18 mouse cellular contexts compared by ENCODE assay signal in the genomic region with DNA sequence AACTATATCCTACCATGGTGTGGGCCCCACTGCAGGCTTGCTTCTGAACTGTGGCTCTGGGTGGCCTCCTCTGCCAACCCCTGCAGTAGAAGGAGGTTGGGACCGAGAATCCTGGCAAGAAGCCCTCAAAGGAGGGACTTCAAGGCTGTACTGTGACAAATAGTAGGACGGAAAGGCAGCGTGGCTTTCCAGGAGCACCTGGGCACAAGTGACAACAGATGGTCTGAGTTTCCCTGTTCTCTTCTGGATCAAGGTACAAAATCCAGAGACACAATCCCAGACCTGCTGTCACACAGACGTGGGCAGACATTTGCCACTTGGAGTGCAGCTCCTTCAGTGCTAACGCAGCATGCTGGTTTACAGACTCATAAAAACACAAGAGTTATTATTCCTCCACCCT.
DNase-seq lines count a peak whose midpoint lies in the region; TF ChIP-seq lines count a peak whose summit lies in the region.
"Had no signal": no experiment of that assay in that cellular context is flagged by ENCODE, and none has a peak within 500 bp of the region (broad histone marks: within the 10 kb centered on the region; RNA-seq: fewer than 3 reads in every experiment).

No protein-coding gene starts in this region.

- DNase-seq in kidney, adult 2 months: peak; percentile 35
- DNase-seq in kidney, postnatal 4 days: no peak
- DNase-seq in brain, adult 2 months (ENCODE audit: low read depth, low spot score): peak; percentile 89
- peak; percentile 42 for DNase-seq in cerebellum, adult 8-10 months
- peak; percentile 31 for DNase-seq in hindlimb bud, embryonic 11.5 days (ENCODE audit: extremely low spot score, low read depth, low spot score)
- DNase-seq in hindbrain, embryonic 10.5 days (ENCODE audit: low spot score): no peak
- no peak for DNase-seq in thymus, postnatal 14 days
- no peak for DNase-seq in left cerebral cortex, adult 11 months (ENCODE audit: low spot score)
- DNase-seq: adrenal gland, postnatal 25 days; gastrocnemius, postnatal 36 days; heart, postnatal 14 days; kidney, adult 8-10 months; kidney, postnatal 36 days; lung, postnatal 36 days; retina, postnatal 1 day; thymus, adult 18-20 months had no signal

- H3K36me3 ChIP-seq in kidney, adult 2 months (ENCODE audit: control insufficient read depth, insufficient read depth, low read length): no peaks in the 10 kb centered on the region
- no peaks in the 10 kb centered on the region for H3K36me3 ChIP-seq in hindbrain, embryonic 10.5 days
- H3K36me3 ChIP-seq: forebrain, embryonic 12.5 days had no signal

- no peaks in the 10 kb centered on the region for H3K27me3 ChIP-seq in kidney, adult 2 months (replicated peaks; ENCODE audit: control insufficient read depth, insufficient read depth, low read length)
- no peaks in the 10 kb centered on the region for H3K27me3 ChIP-seq in hindbrain, embryonic 10.5 days (ENCODE audit: insufficient read depth, poor library complexity, severe bottlenecking)
- H3K27me3 ChIP-seq: forebrain, embryonic 12.5 days had no signal

- no peaks in the 10 kb centered on the region for H3K9me3 ChIP-seq in hindbrain, embryonic 10.5 days
- H3K9me3 ChIP-seq: forebrain, embryonic 12.5 days had no signal

- no peak overlapping the region for H3K27ac ChIP-seq in kidney, adult 2 months (ENCODE audit: insufficient read depth, low read depth, low read length)
- no peak overlapping the region for H3K27ac ChIP-seq in hindbrain, embryonic 10.5 days
- H3K27ac ChIP-seq: forebrain, embryonic 12.5 days; hindbrain, embryonic 14.5 days had no signal

- no peak overlapping the region for H3K4me3 ChIP-seq in kidney, adult 2 months (ENCODE audit: insufficient read depth, low read depth, low read length)
- H3K4me3 ChIP-seq in hindbrain, embryonic 10.5 days: no peak overlapping the region
- H3K4me3 ChIP-seq: forebrain, embryonic 12.5 days had no signal

- no peak for TF ChIP-seq POLR2A in kidney, adult 2 months (IDR thresholded peaks at IDR 0.05; ENCODE audit: low read depth, low read length)

- peaks cover 23% of the 10 kb centered on the region; the same call in 1 of the 2 replicates for H3K4me1 ChIP-seq in kidney, adult 2 months (ENCODE audit: control insufficient read depth, insufficient read depth, low read length)
- H3K4me1 ChIP-seq in hindbrain, embryonic 10.5 days (replicated peaks): peaks cover 23% of the 10 kb centered on the region; the same call in 1 of the 2 replicates

- no peak for TF ChIP-seq CTCF in kidney, adult 2 months (conservative IDR thresholded peaks at IDR 0.05; ENCODE audit: insufficient read depth, insufficient read length, low read depth, low read length)

- 51% methylated on average over 5 of the region's 5 CpGs for WGBS in kidney, adult 2 months
- 81% methylated on average over 5 of the region's 5 CpGs for WGBS in hindbrain, embryonic 10.5 days

Comparison
In these comparisons a context has a peak if more than half of its experiments do, and no peak if none do; other contexts are left out.
1. DNase-seq: peak in kidney, adult 2 months (single experiment), brain, adult 2 months (single experiment), cerebellum, adult 8-10 months (single experiment) and hindlimb bud, embryonic 11.5 days (single experiment); none in kidney, postnatal 4 days (0 of 2), hindbrain, embryonic 10.5 days (single experiment), thymus, postnatal 14 days (single experiment) and left cerebral cortex, adult 11 months (single experiment).